Mouse (Mus musculus) cerebellum, adult 9-11 months (tissue): ENCODE results near the gene Cbx2.

ENCODE experiments used
- DNase-seq: peaks from one replicate; pipeline ENCODE4 v3.0.0; 2022

Gene Cbx2

DNA sequence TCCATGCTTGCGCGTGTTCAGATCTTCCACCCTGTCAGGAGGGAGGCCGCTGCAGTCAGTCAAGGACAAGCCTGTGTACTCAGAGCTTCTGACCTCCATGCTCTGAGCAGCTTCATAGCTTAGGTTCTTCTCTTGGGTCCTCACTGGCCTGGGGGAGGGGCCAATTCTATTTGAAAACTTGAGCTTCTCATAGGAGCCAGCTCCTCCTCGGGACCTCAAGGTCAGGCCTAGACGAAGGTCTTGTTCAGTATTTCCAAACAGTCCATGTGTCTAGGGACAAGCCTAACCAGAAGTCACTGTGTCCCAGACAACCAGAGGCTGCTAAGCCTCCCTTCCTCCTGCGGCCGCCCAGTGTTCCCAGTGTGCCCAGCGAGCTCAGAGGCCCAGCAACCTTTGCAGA, 44.1 kb downstream of the Cbx2 start:
- no peak for DNase-seq

DNA sequence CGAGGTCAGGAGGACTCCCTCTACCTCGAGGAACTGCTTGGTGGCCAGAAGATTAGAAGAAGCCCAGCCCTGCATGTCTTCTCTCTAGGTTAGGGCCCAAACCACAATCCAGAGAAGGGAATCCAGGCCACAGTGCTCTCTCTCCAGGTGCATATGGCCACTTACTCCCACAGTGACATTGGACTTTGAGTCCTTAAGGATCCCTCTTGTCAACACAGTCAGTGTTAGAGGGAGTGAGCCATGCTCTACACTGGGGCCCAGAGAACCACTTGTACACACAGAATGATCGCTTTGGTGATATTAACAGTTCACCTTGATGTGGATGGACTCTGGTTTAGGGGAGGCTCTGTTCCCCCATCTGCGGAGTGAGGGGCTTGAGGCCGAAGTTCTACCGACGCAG, 49.5 kb downstream of the Cbx2 start:
- DNase-seq = no peak

DNA sequence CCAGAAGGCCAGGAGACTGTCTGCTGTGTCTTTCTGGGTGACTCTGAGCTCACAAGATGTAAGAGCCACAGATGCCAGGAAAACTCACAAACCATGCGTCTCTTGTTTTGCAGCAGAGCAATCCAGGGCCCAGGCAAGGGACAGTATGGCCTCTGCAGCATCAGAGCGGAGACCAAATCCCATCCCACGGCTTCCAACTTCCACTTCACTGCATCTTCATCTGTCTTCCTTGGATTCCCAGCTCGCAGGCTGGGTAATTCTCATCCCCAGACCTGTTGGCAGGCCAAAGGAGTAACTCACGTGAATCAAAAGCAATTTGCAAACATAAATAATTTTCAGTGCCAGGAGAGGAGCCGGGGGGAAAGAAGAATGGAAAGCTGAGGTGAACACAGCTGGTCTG, 50.2 kb downstream of the Cbx2 start:
- no peak for DNase-seq

DNA sequence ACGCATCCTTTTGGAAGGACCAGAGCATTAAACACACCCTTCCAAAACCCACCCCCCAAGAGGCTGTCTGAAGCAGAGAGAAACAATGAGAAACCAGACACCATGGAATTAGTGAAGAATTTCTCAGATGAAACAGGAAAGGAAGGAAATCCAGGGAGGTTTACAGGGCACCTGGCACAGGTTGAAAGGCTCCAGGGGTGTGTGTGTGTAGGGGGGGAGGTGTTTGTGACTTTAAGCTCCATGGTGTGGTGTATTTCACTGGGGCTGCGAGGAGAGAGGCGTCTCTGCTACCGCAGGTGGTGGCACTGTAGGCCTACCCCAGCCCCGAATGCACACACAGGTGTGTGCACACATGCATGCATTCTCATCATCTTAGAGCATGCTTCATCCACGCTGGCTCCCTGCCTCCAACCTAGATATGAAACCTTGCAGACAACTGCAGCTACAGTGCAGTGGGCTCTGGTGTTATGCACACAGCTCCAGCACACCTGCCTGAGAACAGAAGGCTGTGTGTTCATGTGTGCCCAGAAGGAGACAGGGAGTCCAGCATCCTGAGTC, 51.2 kb downstream of the Cbx2 start:
- DNase-seq = no peak

DNA sequence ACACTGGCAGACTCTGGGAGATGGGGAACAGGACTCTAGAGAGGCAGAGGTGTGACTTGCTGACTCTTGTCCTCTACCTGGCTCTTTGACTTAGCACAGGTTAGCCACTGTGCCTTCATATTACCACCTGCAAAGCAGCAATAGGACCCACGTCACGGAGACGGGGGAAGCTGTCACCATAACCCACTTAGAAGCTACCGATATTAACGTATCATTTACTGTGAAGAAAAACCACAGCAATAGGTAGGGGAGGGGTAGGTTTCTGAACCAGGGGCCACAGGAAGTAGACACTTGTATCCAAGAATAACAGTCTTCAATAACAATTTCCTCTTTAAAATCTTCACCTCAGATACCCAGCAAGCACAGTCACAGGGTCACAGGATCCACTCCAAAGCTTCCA, 53.0 kb downstream of the Cbx2 start:
- DNase-seq = no peak

DNA sequence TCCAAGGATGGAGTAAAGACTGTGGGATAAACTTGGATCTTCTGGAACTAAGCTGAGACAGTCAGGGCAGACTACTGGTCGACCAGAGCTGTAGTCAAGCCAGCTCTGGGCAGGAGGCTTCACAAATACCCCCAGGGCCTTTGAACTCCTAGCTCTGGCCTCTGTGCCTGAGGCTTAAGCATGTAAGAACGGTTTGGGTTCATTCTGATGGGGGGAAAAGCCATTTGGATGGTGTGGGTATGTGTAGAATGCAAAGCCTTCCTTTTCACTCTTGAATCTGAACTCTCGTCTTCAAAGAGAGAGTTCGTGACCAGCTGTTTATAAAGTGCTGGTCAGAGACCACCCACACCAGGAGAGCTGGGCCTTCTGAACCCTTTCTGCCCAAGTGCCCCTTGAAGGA, 55.0 kb downstream of the Cbx2 start:
- DNase-seq = no peak

DNA sequence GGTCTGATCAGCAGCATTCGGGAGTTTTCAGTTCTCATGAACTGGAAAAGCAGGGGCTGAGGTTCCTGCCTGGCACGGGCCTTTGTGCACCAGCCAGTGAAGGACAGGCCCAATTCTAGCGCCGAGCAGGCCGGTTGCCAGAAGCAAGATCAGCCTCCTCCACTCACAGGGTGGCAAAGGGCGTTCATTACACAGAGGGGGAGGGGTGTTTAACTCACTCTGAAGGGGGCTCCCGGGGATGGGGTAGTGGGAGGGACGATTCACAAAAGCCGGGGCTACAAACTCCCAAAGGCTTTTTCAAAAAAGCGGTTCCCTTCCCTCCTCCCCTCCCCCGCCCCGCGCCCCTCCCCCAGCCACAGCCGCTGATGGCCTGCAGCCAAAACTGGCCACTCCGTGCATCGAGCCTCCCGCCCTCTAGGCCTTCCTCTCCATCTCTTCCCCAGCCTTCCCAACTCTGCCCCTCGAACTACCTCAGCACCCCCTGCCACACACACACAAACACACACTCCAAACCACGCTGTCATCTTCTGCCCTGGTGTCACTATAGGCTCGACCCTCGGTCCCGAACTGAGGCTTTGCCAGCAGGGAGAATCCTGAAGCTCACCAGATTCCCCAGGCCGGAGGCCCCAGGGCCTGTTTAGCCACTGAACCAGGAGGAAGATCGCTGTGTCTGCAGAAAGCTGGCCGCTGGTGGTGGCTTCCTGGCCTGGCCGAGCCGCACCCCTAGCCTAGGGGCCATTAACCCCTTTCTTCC, 56.1 kb downstream of the Cbx2 start:
- peak; percentile 57 for DNase-seq

DNA sequence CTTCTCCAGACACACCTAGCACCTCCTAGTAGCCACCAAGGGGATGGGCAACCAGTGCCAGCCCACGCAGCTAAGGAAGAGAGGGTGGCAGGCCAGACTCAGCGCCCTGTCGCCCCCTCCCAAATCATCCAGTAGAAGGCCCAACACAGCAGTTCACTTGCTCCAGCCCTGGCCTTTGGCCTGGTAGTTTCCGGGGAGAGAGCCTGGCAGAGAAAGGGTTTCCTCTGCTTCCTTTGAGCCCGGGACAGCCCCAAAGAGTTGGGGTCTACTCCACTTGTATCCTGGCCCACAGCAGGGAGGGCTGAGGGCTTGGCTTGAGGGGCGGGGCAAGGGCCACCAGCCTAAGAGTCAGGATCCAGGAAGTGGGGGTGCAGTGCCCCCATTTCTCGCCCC, 56.7 kb downstream of the Cbx2 start:
- DNase-seq = no peak

DNA sequence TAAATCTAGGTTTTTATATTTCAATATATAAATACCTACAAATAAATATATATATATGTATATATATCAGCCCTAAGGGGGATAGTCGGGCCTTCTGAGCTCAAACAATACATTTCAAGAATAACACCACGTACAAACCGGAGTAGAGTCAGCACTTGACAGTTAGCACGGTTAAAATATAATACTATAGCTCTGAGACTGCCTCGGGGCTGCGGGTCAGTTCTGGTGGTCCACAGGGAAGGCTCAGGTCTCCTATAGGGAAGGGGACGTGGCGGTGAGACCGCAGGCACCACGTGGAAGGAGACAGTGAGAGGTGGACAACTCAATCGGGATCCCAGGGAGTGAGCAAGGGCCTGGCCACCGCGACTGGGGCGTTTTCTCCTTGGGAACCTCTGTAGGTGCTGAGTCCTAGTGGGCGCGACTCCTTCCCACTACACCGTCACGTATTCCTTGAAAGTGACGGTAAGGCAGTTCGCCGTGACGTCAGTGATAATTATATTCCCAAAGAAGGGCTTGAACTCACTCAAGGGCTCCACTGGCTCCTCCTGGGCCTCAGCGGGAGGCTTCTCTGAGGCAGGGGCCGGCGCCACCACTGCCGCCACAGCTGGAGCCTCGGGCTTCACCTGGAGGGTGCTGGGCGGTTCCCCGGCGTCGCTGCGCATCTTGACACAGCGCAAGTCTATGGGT, 57.8 kb downstream of the Cbx2 start:
- peak; percentile 30 for DNase-seq
